Mouse (Mus musculus): ENCODE data around the gene Ebf3.

The Ebf3 gene

GRCm38 (mm10) chr7:137316181-137316925, 2.1 kb upstream of the Ebf3 start:
- H3K36me3 ChIP-seq (ENCODE audit: control insufficient read depth, insufficient read depth, low read length, poor library complexity, severe bottlenecking): no peaks in the 10 kb centered on the region
- no peak for DNase-seq (ENCODE audit: low read depth, low spot score)
- H3K27me3 ChIP-seq (ENCODE audit: control insufficient read depth, insufficient read depth, low read length, poor library complexity, severe bottlenecking): peaks cover 3% of the 10 kb centered on the region; the same call in 1 of the 2 replicates

GRCm38 (mm10) chr7:137315544-137315940, 1.3 kb upstream of the Ebf3 start:
- Histone ChIP-seq H3K27me3 (ENCODE audit: control insufficient read depth, insufficient read depth, low read length, poor library complexity, severe bottlenecking) (peaks cover 3% of the 10 kb centered on the region; the same call in 1 of the 2 replicates), H3K36me3 (ENCODE audit: control insufficient read depth, insufficient read depth, low read length, poor library complexity, severe bottlenecking) (no peaks in the 10 kb centered on the region)
- DNase-seq (ENCODE audit: low read depth, low spot score): no peak

- no peak for DNase-seq (ENCODE audit: low read depth, low spot score)
- H3K36me3 ChIP-seq (ENCODE audit: control insufficient read depth, insufficient read depth, low read length, poor library complexity, severe bottlenecking): no peaks in the 10 kb centered on the region
- peaks cover 3% of the 10 kb centered on the region; the same call in 1 of the 2 replicates for H3K27me3 ChIP-seq (ENCODE audit: control insufficient read depth, insufficient read depth, low read length, poor library complexity, severe bottlenecking)
Measured at GRCm38 (mm10) chr7:137314710-137315543, 682 bp upstream of the Ebf3 start.

GRCm38 (mm10) chr7:137313183-137313903, 902 bp downstream of the Ebf3 start:
- Histone ChIP-seq H3K36me3 (ENCODE audit: control insufficient read depth, insufficient read depth, low read length, poor library complexity, severe bottlenecking) (no peaks in the 10 kb centered on the region), H3K27me3 (ENCODE audit: control insufficient read depth, insufficient read depth, low read length, poor library complexity, severe bottlenecking) (peaks cover 3% of the 10 kb centered on the region)
- DNase-seq (ENCODE audit: low read depth, low spot score): no peak

GRCm38 (mm10) chr7:137312933-137313182, 1.4 kb downstream of the Ebf3 start:
- DNase-seq (ENCODE audit: low read depth, low spot score): no peak
- no peaks in the 10 kb centered on the region for H3K36me3 ChIP-seq (ENCODE audit: control insufficient read depth, insufficient read depth, low read length, poor library complexity, severe bottlenecking)
- H3K27me3 ChIP-seq (ENCODE audit: control insufficient read depth, insufficient read depth, low read length, poor library complexity, severe bottlenecking): peaks cover 3% of the 10 kb centered on the region

- peaks cover 3% of the 10 kb centered on the region for H3K27me3 ChIP-seq (ENCODE audit: control insufficient read depth, insufficient read depth, low read length, poor library complexity, severe bottlenecking)
- no peaks in the 10 kb centered on the region for H3K36me3 ChIP-seq (ENCODE audit: control insufficient read depth, insufficient read depth, low read length, poor library complexity, severe bottlenecking)
- no peak for DNase-seq (ENCODE audit: low read depth, low spot score)
Measured at GRCm38 (mm10) chr7:137312166-137312932, 1.9 kb downstream of the Ebf3 start.

- DNase-seq (ENCODE audit: low read depth, low spot score): no peak
- peaks cover 3% of the 10 kb centered on the region for H3K27me3 ChIP-seq (ENCODE audit: control insufficient read depth, insufficient read depth, low read length, poor library complexity, severe bottlenecking)
Measured at GRCm38 (mm10) chr7:137311341-137312110, 2.7 kb downstream of the Ebf3 start.

GRCm38 (mm10) chr7:137310876-137311275, 3.4 kb downstream of the Ebf3 start:
- no peaks in the 10 kb centered on the region for H3K36me3 ChIP-seq (ENCODE audit: control insufficient read depth, insufficient read depth, low read length, poor library complexity, severe bottlenecking)
- peak; percentile 61 for DNase-seq (ENCODE audit: low read depth, low spot score)
- peaks cover 3% of the 10 kb centered on the region for H3K27me3 ChIP-seq (ENCODE audit: control insufficient read depth, insufficient read depth, low read length, poor library complexity, severe bottlenecking)

More at GRCm38 (mm10) chr7:137311341-137312110, 2.7 kb downstream of the Ebf3 start:
- H3K36me3 ChIP-seq (ENCODE audit: control insufficient read depth, insufficient read depth, low read length, poor library complexity, severe bottlenecking): no peaks in the 10 kb centered on the region

GRCm38 (mm10) chr7:137310091-137310761, 4.0 kb downstream of the Ebf3 start:
- DNase-seq (ENCODE audit: low read depth, low spot score): no peak

GRCm38 (mm10) chr7:137309071-137310066, 4.9 kb downstream of the Ebf3 start:
- DNase-seq (ENCODE audit: low read depth, low spot score): no peak
- peaks cover 3% of the 10 kb centered on the region for H3K27me3 ChIP-seq (ENCODE audit: control insufficient read depth, insufficient read depth, low read length, poor library complexity, severe bottlenecking)

More at GRCm38 (mm10) chr7:137310091-137310761, 4.0 kb downstream of the Ebf3 start:
- Histone ChIP-seq H3K27me3 (ENCODE audit: control insufficient read depth, insufficient read depth, low read length, poor library complexity, severe bottlenecking) (peaks cover 3% of the 10 kb centered on the region), H3K36me3 (ENCODE audit: control insufficient read depth, insufficient read depth, low read length, poor library complexity, severe bottlenecking) (no peaks in the 10 kb centered on the region)

GRCm38 (mm10) chr7:137308061-137309060, 5.9 kb downstream of the Ebf3 start:
- DNase-seq (ENCODE audit: low read depth, low spot score): no peak
- Histone ChIP-seq H3K27me3 (ENCODE audit: control insufficient read depth, insufficient read depth, low read length, poor library complexity, severe bottlenecking) (peaks cover 3% of the 10 kb centered on the region), H3K36me3 (ENCODE audit: control insufficient read depth, insufficient read depth, low read length, poor library complexity, severe bottlenecking) (no peaks in the 10 kb centered on the region)

More at GRCm38 (mm10) chr7:137309071-137310066, 4.9 kb downstream of the Ebf3 start:
- H3K36me3 ChIP-seq (ENCODE audit: control insufficient read depth, insufficient read depth, low read length, poor library complexity, severe bottlenecking): no peaks in the 10 kb centered on the region
